Mouse (Mus musculus) brown adipose tissue, adult 24 weeks (tissue): ENCODE results near the gene Slc16a4. TPM values are rescaled to one million over a fixed set of nuclear protein-coding genes. Genes with fewer than 3 reads are reported as not detected.

Experiments used
- polyA plus RNA-seq: library from polyadenylated mRNA; stranded (reverse); fragments of >200 nt; gene quantifications from 2 replicates; pipeline ENCODE4 v1.2.4, GENCODE M21; 2012; ENCODE audit not compliant: missing spikeins, insufficient read depth, insufficient read length

Slc16a4 gene
- polyA plus RNA-seq, 1 experiment, result not detected

Other genes starting within 250 kb of the Slc16a4 start
- 1.3 and 1.6 TPM in 2 replicates for gene Kcna2, start 190.1 kb upstream of the Slc16a4 start, polyA plus RNA-seq
- not detected in 2 replicates for gene Kcna10, start 108.2 kb upstream of the Slc16a4 start, polyA plus RNA-seq
- gene Cym, start 69.5 kb upstream of the Slc16a4 start, polyA plus RNA-seq, result not detected in 2 replicates
- gene A630076J17Rik, start 60.6 kb upstream of the Slc16a4 start, polyA plus RNA-seq, result not detected in 2 replicates
- gene Prok1, start 51.5 kb upstream of the Slc16a4 start, polyA plus RNA-seq, result not detected in 2 replicates
- gene Lamtor5, start 12.4 kb upstream of the Slc16a4 start, polyA plus RNA-seq, result 146 and 167 TPM in 2 replicates
- gene Rbm15, start 42.4 kb downstream of the Slc16a4 start, polyA plus RNA-seq, result 7.2 and 8.9 TPM in 2 replicates
- gene Kcnc4, start 168.3 kb downstream of the Slc16a4 start, polyA plus RNA-seq, result 0.48 and 0.50 TPM in 2 replicates
- gene Slc6a17, start 226.8 kb downstream of the Slc16a4 start, polyA plus RNA-seq, result 1.0 TPM in 1 of 2 replicates, not detected in the other